Mouse (Mus musculus): ENCODE data around the gene Misp.

Gene Misp

GRCm38 (mm10) chr10:79879527-79879926 is 58.7 kb downstream of the Misp start:
- no peak for DNase-seq
